Mouse (Mus musculus) neural tube, embryonic 13.5 days (tissue): ENCODE results near the gene Cmas. TPM values are rescaled to one million over a fixed set of nuclear protein-coding genes. Genes with fewer than 3 reads are reported as not detected.

Experiments used
- ATAC-seq: fragments of 200-750 bp; cut with Nextera tagmentation; 2 replicates; pipeline ENCODE4 v1.8.0; 2017; ENCODE audit warnings: low read depth, mild to moderate bottlenecking, moderate TSS enrichment, moderate library complexity
- H3K27ac ChIP-seq: fragments of 300-500 bp; sonication (generic); replicated peaks from 2 replicates; pipeline ENCODE4 v1.5.1; 2015; ENCODE audit warnings: moderate library complexity, mild to moderate bottlenecking, inconsistent platforms
- H3K27me3 ChIP-seq: fragments of 300-500 bp; sonication (generic); 2 replicates; pipeline ENCODE4 v1.6.1; 2015; ENCODE audit warnings: mild to moderate bottlenecking, inconsistent platforms
- H3K36me3 ChIP-seq: fragments of 300-500 bp; sonication (generic); 2 replicates; pipeline ENCODE4 v1.6.1; 2015; ENCODE audit warnings: mild to moderate bottlenecking, inconsistent platforms
- H3K4me1 ChIP-seq: fragments of 300-500 bp; sonication (generic); replicated peaks from 2 replicates; pipeline ENCODE4 v1.6.1; 2015; ENCODE audit warnings: inconsistent platforms
- H3K4me2 ChIP-seq: fragments of 300-500 bp; sonication (generic); 2 replicates; pipeline ENCODE4 v1.6.1; 2015; ENCODE audit warnings: inconsistent platforms, mild to moderate bottlenecking, moderate library complexity
- H3K4me3 ChIP-seq: fragments of 300-500 bp; sonication (generic); 2 replicates; pipeline ENCODE4 v1.5.1; 2015; ENCODE audit warnings: mild to moderate bottlenecking, inconsistent platforms
- H3K9ac ChIP-seq: fragments of 300-500 bp; sonication (generic); 2 replicates; pipeline ENCODE4 v1.6.1; 2015; ENCODE audit warnings: moderate library complexity, mild to moderate bottlenecking, inconsistent platforms
- H3K9me3 ChIP-seq: fragments of 300-500 bp; sonication (generic); 2 replicates; pipeline ENCODE4 v1.6.1; 2016; ENCODE audit warnings: inconsistent platforms
- WGBS: fragments of 180-500 bp; shearing (Covaris S2); methylation state at CpG from one replicate; pipeline ENCODE4 v1.1.7; 2015; 5-methylcytosine and 5-hydroxymethylcytosine counted together
- polyA plus RNA-seq: library from polyadenylated mRNA; unstranded; fragments of >200 nt; fragmentation: Nextera tagmentation; extraction: Ambion mirVana; gene quantifications from 2 replicates; pipeline ENCODE4 v1.2.1, GENCODE M21; 2015

Cmas gene
- polyA plus RNA-seq, result 174 and 175 TPM in 2 replicates

- under 1% methylated on average over 62 of the region's 68 CpGs for WGBS
These were observed at the start of gene Cmas for GRCm38 (mm10) chr6:142756507-142757333. Gene Cmas (plus strand): TSS chr6:142756686.

GRCm38 (mm10) chr6:142706688-142707087, 49.8 kb upstream of the Cmas start:
- Histone ChIP-seq H3K4me1 (peaks cover 7% of the 10 kb centered on the region), H3K27ac (no peak overlapping the region), H3K27me3 (peaks cover 3% of the 10 kb centered on the region), H3K9me3 (no peaks in the 10 kb centered on the region), H3K4me2 (no peak overlapping the region), H3K9ac (no peak overlapping the region), H3K4me3 (no peak overlapping the region), H3K36me3 (no peaks in the 10 kb centered on the region)
- 82% methylated on average over 3 of the region's 3 CpGs for WGBS
- ATAC-seq, result no peak

More at GRCm38 (mm10) chr6:142756507-142757333, at the start of gene Cmas:
- H3K4me1 ChIP-seq, result peaks cover 31% of the 10 kb centered on the region
- H3K27me3 ChIP-seq, result 0 out of 2 replicates have a peak, but pooled peaks cover 22% of the 10 kb centered on the region
- peak; percentile 95 for ATAC-seq
- peak within 1 kb of the TSS; percentile 68 for H3K4me2 ChIP-seq
- peaks cover 22% of the 10 kb centered on the region for H3K36me3 ChIP-seq
- H3K9me3 ChIP-seq, result no peaks in the 10 kb centered on the region
- H3K9ac ChIP-seq, result peak within 1 kb of the TSS; percentile 84
- H3K27ac ChIP-seq, result peak within 1 kb of the TSS; percentile 86
- peak within 1 kb of the TSS; percentile 71 for H3K4me3 ChIP-seq

GRCm38 (mm10) chr6:142708369-142708768, 48.1 kb upstream of the Cmas start:
- H3K27ac ChIP-seq, result no peak overlapping the region
- no peak overlapping the region for H3K9ac ChIP-seq
- peaks cover 2% of the 10 kb centered on the region for H3K27me3 ChIP-seq
- H3K36me3 ChIP-seq, result no peaks in the 10 kb centered on the region
- no peak for ATAC-seq
- no peaks in the 10 kb centered on the region for H3K4me1 ChIP-seq
- H3K4me2 ChIP-seq, result no peak overlapping the region
- WGBS, result 81% methylated on average over 6 of the region's 6 CpGs
- no peak overlapping the region for H3K4me3 ChIP-seq
- H3K9me3 ChIP-seq, result no peaks in the 10 kb centered on the region

GRCm38 (mm10) chr6:142710690-142711089, 45.8 kb upstream of the Cmas start:
- Histone ChIP-seq H3K9ac (no peak overlapping the region), H3K4me2 (no peak overlapping the region), H3K9me3 (no peaks in the 10 kb centered on the region), H3K27ac (no peak overlapping the region), H3K36me3 (no peaks in the 10 kb centered on the region), H3K4me1 (no peaks in the 10 kb centered on the region), H3K27me3 (no peaks in the 10 kb centered on the region), H3K4me3 (no peak overlapping the region)
- 85% methylated on average over 6 of the region's 6 CpGs for WGBS
- ATAC-seq, result no peak

- Histone ChIP-seq H3K4me2 (no peak overlapping the region), H3K36me3 (no peaks in the 10 kb centered on the region), H3K4me1 (no peaks in the 10 kb centered on the region), H3K27me3 (no peaks in the 10 kb centered on the region), H3K27ac (no peak overlapping the region), H3K9me3 (no peaks in the 10 kb centered on the region), H3K4me3 (no peak overlapping the region), H3K9ac (no peak overlapping the region)
- WGBS, result 68% methylated on average over 4 of the region's 4 CpGs
- ATAC-seq, result no peak
These were observed 45.4 kb upstream of the Cmas start for GRCm38 (mm10) chr6:142711106-142711505.

GRCm38 (mm10) chr6:142715026-142715425, 41.5 kb upstream of the Cmas start:
- no peak overlapping the region for H3K4me2 ChIP-seq
- H3K27ac ChIP-seq, result no peak overlapping the region
- no peak for ATAC-seq
- WGBS, result 86% methylated on average over 8 of the region's 8 CpGs
- no peaks in the 10 kb centered on the region for H3K9me3 ChIP-seq
- H3K36me3 ChIP-seq, result no peaks in the 10 kb centered on the region
- no peak overlapping the region for H3K9ac ChIP-seq
- H3K27me3 ChIP-seq, result no peaks in the 10 kb centered on the region
- no peak overlapping the region for H3K4me3 ChIP-seq
- no peaks in the 10 kb centered on the region for H3K4me1 ChIP-seq

- Histone ChIP-seq H3K4me1 (no peaks in the 10 kb centered on the region), H3K36me3 (no peaks in the 10 kb centered on the region), H3K9ac (no peak overlapping the region), H3K4me2 (no peak overlapping the region), H3K27me3 (no peaks in the 10 kb centered on the region), H3K4me3 (no peak overlapping the region), H3K27ac (no peak overlapping the region), H3K9me3 (no peaks in the 10 kb centered on the region)
- 61% methylated on average over 4 of the region's 4 CpGs for WGBS
- ATAC-seq, result no peak
These were observed 39.3 kb upstream of the Cmas start for GRCm38 (mm10) chr6:142717186-142717585.

- H3K4me3 ChIP-seq, result no peak overlapping the region
- no peaks in the 10 kb centered on the region for H3K36me3 ChIP-seq
- H3K4me1 ChIP-seq, result no peaks in the 10 kb centered on the region
- 81% methylated on average over 7 of the region's 7 CpGs for WGBS
- no peaks in the 10 kb centered on the region for H3K9me3 ChIP-seq
- H3K9ac ChIP-seq, result no peak overlapping the region
- H3K27ac ChIP-seq, result no peak overlapping the region
- H3K4me2 ChIP-seq, result no peak overlapping the region
- ATAC-seq, result no peak
- H3K27me3 ChIP-seq, result no peaks in the 10 kb centered on the region
These were observed 38.3 kb upstream of the Cmas start for GRCm38 (mm10) chr6:142718167-142718566.

GRCm38 (mm10) chr6:142720641-142721040, 35.8 kb upstream of the Cmas start:
- Histone ChIP-seq H3K27me3 (no peaks in the 10 kb centered on the region), H3K9me3 (no peaks in the 10 kb centered on the region), H3K27ac (no peak overlapping the region), H3K9ac (no peak overlapping the region), H3K4me2 (no peak overlapping the region), H3K36me3 (no peaks in the 10 kb centered on the region), H3K4me3 (no peak overlapping the region), H3K4me1 (no peaks in the 10 kb centered on the region)
- 74% methylated on average over 6 of the region's 6 CpGs for WGBS
- ATAC-seq, result no peak

- no peak overlapping the region for H3K9ac ChIP-seq
- no peak for ATAC-seq
- WGBS, result 86% methylated on average over 8 of the region's 8 CpGs
- no peaks in the 10 kb centered on the region for H3K4me1 ChIP-seq
- H3K4me3 ChIP-seq, result no peak overlapping the region
- no peak overlapping the region for H3K27ac ChIP-seq
- no peak overlapping the region for H3K4me2 ChIP-seq
- H3K36me3 ChIP-seq, result no peaks in the 10 kb centered on the region
- no peaks in the 10 kb centered on the region for H3K27me3 ChIP-seq
- H3K9me3 ChIP-seq, result no peaks in the 10 kb centered on the region
These were observed 34.8 kb upstream of the Cmas start for GRCm38 (mm10) chr6:142721731-142722130.

GRCm38 (mm10) chr6:142726032-142726431, 30.5 kb upstream of the Cmas start:
- Histone ChIP-seq H3K9me3 (no peaks in the 10 kb centered on the region), H3K9ac (no peak overlapping the region), H3K27me3 (no peaks in the 10 kb centered on the region), H3K27ac (no peak overlapping the region), H3K4me3 (no peak overlapping the region), H3K36me3 (no peaks in the 10 kb centered on the region), H3K4me2 (no peak overlapping the region), H3K4me1 (no peaks in the 10 kb centered on the region)
- 89% methylated on average over 4 of the region's 4 CpGs for WGBS
- ATAC-seq, result no peak

GRCm38 (mm10) chr6:142732567-142733290, 23.8 kb upstream of the Cmas start:
- H3K9me3 ChIP-seq, result no peaks in the 10 kb centered on the region
- no peak for ATAC-seq
- no peaks in the 10 kb centered on the region for H3K4me1 ChIP-seq
- H3K27me3 ChIP-seq, result no peaks in the 10 kb centered on the region
- H3K36me3 ChIP-seq, result no peaks in the 10 kb centered on the region
- H3K9ac ChIP-seq, result no peak overlapping the region
- H3K4me2 ChIP-seq, result no peak overlapping the region
- H3K4me3 ChIP-seq, result no peak overlapping the region
- WGBS, result 77% methylated on average over 14 of the region's 14 CpGs
- no peak overlapping the region for H3K27ac ChIP-seq
